Mouse (Mus musculus) intestine, postnatal 0 days (tissue): ENCODE measurements around the gene Pole. TPM values are rescaled to one million over a fixed set of nuclear protein-coding genes. Genes with fewer than 3 reads are reported as not detected.
A peak's percentile ranks its signal among the peaks of the same experiment; 100 is the strongest.

ENCODE experiments used
- ATAC-seq: fragments of 200-750 bp; cut with Nextera tagmentation; 2 replicates; pipeline ENCODE4 v1.8.0; 2017; ENCODE audit warnings: mild to moderate bottlenecking, moderate TSS enrichment, moderate library complexity
- H3K27ac ChIP-seq: fragments of 300-500 bp; sonication (generic); 2 replicates; pipeline ENCODE4 v1.5.1; 2014; ENCODE audit warnings: mild to moderate bottlenecking, low read depth, low read length, moderate library complexity
- H3K27me3 ChIP-seq: fragments of 300-500 bp; sonication (generic); replicated peaks from 2 replicates; pipeline ENCODE4 v1.6.1; 2014; ENCODE audit warnings: low read length, mixed read lengths; ENCODE audit not compliant: control insufficient read depth, insufficient read depth
- H3K36me3 ChIP-seq: fragments of 300-500 bp; sonication (generic); 2 replicates; pipeline ENCODE4 v1.6.1; 2014; ENCODE audit warnings: mild to moderate bottlenecking, moderate library complexity; ENCODE audit not compliant: control insufficient read depth, insufficient read depth
- H3K4me1 ChIP-seq: fragments of 300-500 bp; sonication (generic); replicated peaks from 2 replicates; pipeline ENCODE4 v1.6.1; 2014; ENCODE audit warnings: antibody characterized with exemption, low read length, mixed read lengths; ENCODE audit not compliant: control insufficient read depth, insufficient read depth
- H3K4me2 ChIP-seq: fragments of 300-500 bp; sonication (generic); replicated peaks from 2 replicates; pipeline ENCODE4 v1.6.1; 2014; ENCODE audit warnings: low read depth, mild to moderate bottlenecking, moderate library complexity
- H3K4me3 ChIP-seq: fragments of 300-500 bp; sonication (generic); 2 replicates; pipeline ENCODE4 v1.5.1; 2014; ENCODE audit warnings: low read depth, low read length
- H3K9ac ChIP-seq: fragments of 300-500 bp; sonication (generic); 2 replicates; pipeline ENCODE4 v1.6.1; 2014; ENCODE audit warnings: mild to moderate bottlenecking, low read depth, low read length
- H3K9me3 ChIP-seq: fragments of 300-500 bp; sonication (generic); 2 replicates; pipeline ENCODE4 v1.6.1; 2016; ENCODE audit warnings: mixed run types; ENCODE audit not compliant: control insufficient read depth
- CTCF ChIP-seq: sonication (generic); IDR thresholded peaks from 2 replicates; pipeline ENCODE4 v1.5.1; 2016; ENCODE audit warnings: low read depth, mild to moderate bottlenecking, control low read depth, antibody characterized with exemption, moderate library complexity
- WGBS: fragments of 180-500 bp; shearing (Covaris S2); extraction: QIAGEN DNeasy Blood & Tissue Kit; methylation state at CpG from one replicate; pipeline ENCODE4 v1.1.7; 2014; 5-methylcytosine and 5-hydroxymethylcytosine counted together
- polyA plus RNA-seq: library from polyadenylated mRNA; unstranded; fragments of >200 nt; fragmentation: Nextera tagmentation; extraction: Ambion mirVana; gene quantifications from 2 replicates; pipeline ENCODE4 v1.2.1, GENCODE M21; 2015

The Pole gene
- polyA plus RNA-seq, 1 experiment from 2014 or later, result 5.1 TPM

GRCm38 (mm10) chr5:110354716-110355115, 68.6 kb downstream of the Pole start:
- 12% methylated on average over 7 of the region's 7 CpGs for WGBS
- peak; percentile 22; the same call in 1 of the 2 replicates for ATAC-seq
- Histone ChIP-seq H3K4me3 (no peak overlapping the region), H3K36me3 (no peaks in the 10 kb centered on the region), H3K4me1 (no peaks in the 10 kb centered on the region), H3K27me3 (no peaks in the 10 kb centered on the region), H3K4me2 (no peak overlapping the region), H3K9me3 (no peaks in the 10 kb centered on the region), H3K27ac (no peak overlapping the region), H3K9ac (no peak overlapping the region)
- peak; percentile 69 for TF ChIP-seq CTCF

GRCm38 (mm10) chr5:110357531-110358179, 71.5 kb downstream of the Pole start:
- H3K36me3 ChIP-seq, result no peaks in the 10 kb centered on the region
- no peaks in the 10 kb centered on the region for H3K27me3 ChIP-seq
- no peak overlapping the region for H3K4me3 ChIP-seq
- peak; percentile 42; the same call in 1 of the 2 replicates for ATAC-seq
- H3K4me1 ChIP-seq, result no peaks in the 10 kb centered on the region
- WGBS, result 41% methylated on average over 8 of the region's 9 CpGs
- no peak overlapping the region for H3K27ac ChIP-seq
- H3K9me3 ChIP-seq, result no peaks in the 10 kb centered on the region
- H3K9ac ChIP-seq, result no peak overlapping the region
- no peak overlapping the region for H3K4me2 ChIP-seq
- peak; percentile 89 for TF ChIP-seq CTCF

- no peak for TF ChIP-seq CTCF
- no peak overlapping the region for H3K4me3 ChIP-seq
- H3K9ac ChIP-seq, result no peak overlapping the region
- no peaks in the 10 kb centered on the region for H3K27me3 ChIP-seq
- 0 out of 2 replicates have a peak, but pooled peaks cover 4% of the 10 kb centered on the region for H3K4me1 ChIP-seq
- no peaks in the 10 kb centered on the region for H3K9me3 ChIP-seq
- H3K4me2 ChIP-seq, result no peak overlapping the region
- H3K27ac ChIP-seq, result no peak overlapping the region
- WGBS, result 89% methylated on average over 6 of the region's 6 CpGs
- ATAC-seq, result no peak
- peaks cover 3% of the 10 kb centered on the region; the same call in 1 of the 2 replicates for H3K36me3 ChIP-seq
These were observed 75.4 kb downstream of the Pole start for GRCm38 (mm10) chr5:110361465-110361864.

- Histone ChIP-seq H3K27ac (no peak overlapping the region), H3K9ac (peak overlapping the region; percentile 51; the same call in 1 of the 2 replicates), H3K36me3 (peaks cover 5% of the 10 kb centered on the region), H3K4me3 (peak overlapping the region; percentile 47), H3K4me2 (peak overlapping the region; percentile 88), H3K9me3 (no peaks in the 10 kb centered on the region), H3K4me1 (0 out of 2 replicates have a peak, but pooled peaks cover 4% of the 10 kb centered on the region), H3K27me3 (no peaks in the 10 kb centered on the region)
- no peak for TF ChIP-seq CTCF
- peak; percentile 27; the same call in 1 of the 2 replicates for ATAC-seq
- 3% methylated on average over 28 of the region's 28 CpGs for whole genome bisulfite sequencing
These were observed 76.7 kb downstream of the Pole start for GRCm38 (mm10) chr5:110362813-110363178.

- Histone ChIP-seq H3K4me2 (peak overlapping the region; percentile 88), H3K4me1 (0 out of 2 replicates have a peak, but pooled peaks cover 4% of the 10 kb centered on the region), H3K9ac (peak overlapping the region; percentile 51), H3K27ac (0 out of 2 replicates have a peak overlapping the region, but pooled peaks have one; percentile 15), H3K36me3 (peaks cover 7% of the 10 kb centered on the region), H3K27me3 (no peaks in the 10 kb centered on the region), H3K9me3 (no peaks in the 10 kb centered on the region), H3K4me3 (peak overlapping the region; percentile 47)
- peak; percentile 73 for TF ChIP-seq CTCF
- peak; percentile 90 for ATAC-seq
- WGBS, result 6% methylated on average over 72 of the region's 72 CpGs
These were observed 77.2 kb downstream of the Pole start for GRCm38 (mm10) chr5:110363179-110363821.

GRCm38 (mm10) chr5:110363822-110364545, 77.9 kb downstream of the Pole start:
- Histone ChIP-seq H3K4me2 (peak overlapping the region; percentile 88), H3K9ac (peak overlapping the region; percentile 51; the same call in 1 of the 2 replicates), H3K9me3 (no peaks in the 10 kb centered on the region), H3K4me1 (0 out of 2 replicates have a peak, but pooled peaks cover 4% of the 10 kb centered on the region), H3K27me3 (no peaks in the 10 kb centered on the region), H3K27ac (no peak overlapping the region), H3K36me3 (peaks cover 12% of the 10 kb centered on the region), H3K4me3 (peak overlapping the region; percentile 47)
- 54% methylated on average over 11 of the region's 11 CpGs for WGBS
- 0 out of 2 replicates have a peak, but pooled peaks have one; percentile 18 for TF ChIP-seq CTCF
- ATAC-seq, result peak; percentile 21; the same call in 1 of the 2 replicates
